12 mouse cellular contexts compared by ENCODE assay signal in genomic region chr19:44681675-44682074, GRCm38 (mm10).
"Had no signal": no experiment of that assay in that cellular context is flagged by ENCODE, and none has a peak within 500 bp of the region (broad histone marks: within the 10 kb centered on the region; RNA-seq: fewer than 3 reads in every experiment).

No protein-coding gene starts in this region.

- H3K36me3 ChIP-seq: limb, embryonic 10.5 days; liver, embryonic 15.5 days; midbrain, embryonic 15.5 days had no signal

- H3K4me1 ChIP-seq: liver, embryonic 15.5 days had no signal

- ATAC-seq: lung, postnatal 0 days; midbrain, embryonic 15.5 days had no signal

- H3K4me2 ChIP-seq: liver, embryonic 11.5 days; liver, embryonic 15.5 days; midbrain, embryonic 15.5 days had no signal

- DNase-seq: kidney, adult 18-20 months; kidney, postnatal 10 days; lung, adult 2 months; lung, postnatal 36 days; thymus, adult 18-20 months; thymus, postnatal 14 days had no signal

- H3K9ac ChIP-seq: liver, embryonic 15.5 days; midbrain, embryonic 15.5 days had no signal

- H3K27ac ChIP-seq: limb, embryonic 10.5 days; liver, embryonic 15.5 days; midbrain, embryonic 15.5 days; stomach, postnatal 0 days had no signal

- H3K9me3 ChIP-seq: limb, embryonic 10.5 days; liver, embryonic 15.5 days; midbrain, embryonic 15.5 days had no signal

- H3K4me3 ChIP-seq: limb, embryonic 10.5 days; liver, embryonic 15.5 days; midbrain, embryonic 15.5 days had no signal
